Mouse (Mus musculus) lung, postnatal 0 days (tissue): Measurements from ENCODE around the gene Rbm19. TPM values are rescaled to one million over a fixed set of nuclear protein-coding genes. Genes with fewer than 3 reads are reported as not detected.

Experiments used
- ATAC-seq: fragments of 200-750 bp; cut with Nextera tagmentation; 2 replicates; pipeline ENCODE4 v1.8.0; 2017; ENCODE audit warnings: moderate library complexity
- DNase-seq: peaks from one replicate; pipeline ENCODE4 v3.0.0-alpha.2; 2016; ENCODE audit warnings: low spot score
- H3K27ac ChIP-seq: fragments of 300-500 bp; sonication (generic); 2 replicates; pipeline ENCODE4 v1.5.1; 2014; ENCODE audit warnings: antibody characterized with exemption, mild to moderate bottlenecking, low read length, mixed read lengths
- H3K27me3 ChIP-seq: fragments of 300-500 bp; sonication (generic); replicated peaks from 2 replicates; pipeline ENCODE4 v1.6.1; 2014; ENCODE audit warnings: low read length, mixed read lengths; ENCODE audit not compliant: insufficient read depth
- H3K36me3 ChIP-seq: fragments of 300-500 bp; sonication (generic); 2 replicates; pipeline ENCODE4 v1.6.1; 2014; ENCODE audit warnings: low read length, mixed read lengths; ENCODE audit not compliant: insufficient read depth
- H3K4me1 ChIP-seq: fragments of 300-500 bp; sonication (generic); 2 replicates; pipeline ENCODE4 v1.6.1; 2014; ENCODE audit warnings: antibody characterized with exemption, low read depth, low read length, mixed read lengths; ENCODE audit not compliant: insufficient read depth
- H3K4me2 ChIP-seq: fragments of 300-500 bp; sonication (generic); replicated peaks from 2 replicates; pipeline ENCODE4 v1.6.1; 2014; ENCODE audit warnings: low read depth, mild to moderate bottlenecking, low read length, moderate library complexity, mixed read lengths
- H3K4me3 ChIP-seq: fragments of 300-500 bp; sonication (generic); 2 replicates; pipeline ENCODE4 v1.5.1; 2014; ENCODE audit warnings: low read depth, low read length
- H3K9ac ChIP-seq: fragments of 300-500 bp; sonication (generic); replicated peaks from 2 replicates; pipeline ENCODE4 v1.6.1; 2014; ENCODE audit warnings: low read depth, mild to moderate bottlenecking
- H3K9me3 ChIP-seq: fragments of 300-500 bp; sonication (generic); 2 replicates; pipeline ENCODE4 v1.6.1; 2016; ENCODE audit warnings: low read length, mixed read lengths
- CTCF ChIP-seq: IDR thresholded peaks from 2 replicates; pipeline ENCODE4 v1.5.1; 2016; ENCODE audit warnings: antibody characterized with exemption, mild to moderate bottlenecking
- EP300 ChIP-seq: IDR thresholded peaks from 2 replicates; pipeline ENCODE4 v1.6.1; 2016; ENCODE audit warnings: antibody characterized with exemption, mild to moderate bottlenecking, control low read depth
- WGBS: fragments of 180-500 bp; shearing (Covaris S2); extraction: QIAGEN DNeasy Blood & Tissue Kit; methylation state at CpG from one replicate; pipeline ENCODE4 v1.1.7; 2014; 5-methylcytosine and 5-hydroxymethylcytosine counted together
- polyA plus RNA-seq: library from polyadenylated mRNA; unstranded; fragments of >200 nt; fragmentation: Nextera tagmentation; extraction: Ambion mirVana; gene quantifications from 2 replicates; pipeline ENCODE4 v1.2.1, GENCODE M21; 2015

Gene Rbm19
- polyA plus RNA-seq, 1 experiment from 2014 or later: 6.0 TPM

DNA sequence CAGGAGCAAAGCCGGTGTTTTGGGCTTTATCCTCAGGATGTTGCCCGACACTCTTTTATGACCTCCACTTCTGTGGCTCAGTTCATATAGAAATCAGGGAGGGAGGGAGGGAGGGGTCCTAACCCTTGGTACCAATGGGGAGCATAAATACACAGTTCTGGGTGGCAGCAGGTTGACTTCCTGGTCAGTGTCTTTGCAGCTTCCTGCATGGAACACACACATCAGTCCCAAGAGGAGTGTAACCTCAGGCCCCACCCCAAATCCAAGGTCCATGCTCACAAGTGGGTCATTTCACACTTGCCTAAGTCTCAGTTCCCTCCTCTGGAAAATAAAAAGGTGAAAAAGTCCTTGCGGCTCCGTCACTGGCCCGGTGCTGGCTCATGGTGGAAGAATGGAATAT, 129.1 kb downstream of the Rbm19 start:
- Histone ChIP-seq H3K4me1 (no peaks in the 10 kb centered on the region), H3K4me3 (no peak overlapping the region), H3K4me2 (no peak overlapping the region), H3K27me3 (no peaks in the 10 kb centered on the region), H3K36me3 (no peaks in the 10 kb centered on the region), H3K9ac (no peak overlapping the region), H3K9me3 (no peaks in the 10 kb centered on the region), H3K27ac (no peak overlapping the region)
- ATAC-seq (no peak), DNase-seq (no peak)
- TF ChIP-seq EP300 (no peak), CTCF (no peak)
- WGBS: 47% methylated on average over 4 of the region's 5 CpGs
